Mouse (Mus musculus): ENCODE measurements around the gene Grin2d.
A peak's percentile ranks its signal among the peaks of the same experiment; 100 is the strongest.

The Grin2d gene

GRCm38 (mm10) chr7:45856950-45857901 lies 21.0 kb downstream of the Grin2d start:
- no peak for DNase-seq (ENCODE audit: low spot score in 2 of 2)

GRCm38 (mm10) chr7:45853089-45853488 lies 25.1 kb downstream of the Grin2d start:
- no peak for DNase-seq (ENCODE audit: low spot score in 2 of 2)

GRCm38 (mm10) chr7:45850661-45851060 lies 27.5 kb downstream of the Grin2d start:
- no peak for DNase-seq (ENCODE audit: low spot score in 2 of 2)

GRCm38 (mm10) chr7:45848447-45849027 lies 29.6 kb downstream of the Grin2d start:
- no peak for DNase-seq (ENCODE audit: low spot score in 2 of 2)

- no peak for DNase-seq (ENCODE audit: low spot score in 2 of 2)
Measured at GRCm38 (mm10) chr7:45842950-45843744, 35.0 kb downstream of the Grin2d start.

- no peak for DNase-seq (ENCODE audit: low spot score in 2 of 2)
Measured at GRCm38 (mm10) chr7:45833924-45834323, 44.3 kb downstream of the Grin2d start.

GRCm38 (mm10) chr7:45833148-45833790 lies 44.9 kb downstream of the Grin2d start:
- DNase-seq (ENCODE audit: low spot score in 2 of 2) = no peak

GRCm38 (mm10) chr7:45832428-45832827 lies 45.8 kb downstream of the Grin2d start:
- no peak for DNase-seq (ENCODE audit: low spot score in 2 of 2)

GRCm38 (mm10) chr7:45831128-45831525 lies 47.1 kb downstream of the Grin2d start:
- no peak for DNase-seq (ENCODE audit: low spot score in 2 of 2)

GRCm38 (mm10) chr7:45830427-45831127 lies 47.6 kb downstream of the Grin2d start, which contains the start of gene Grwd1:
Gene Grwd1, minus strand, starts transcription at chr7:45830944.
- DNase-seq (ENCODE audit: low spot score in 2 of 2) = peak; percentile 83 to 87

GRCm38 (mm10) chr7:45826631-45827030 lies 51.5 kb downstream of the Grin2d start:
- DNase-seq (ENCODE audit: low spot score in 2 of 2) = no peak

GRCm38 (mm10) chr7:45824598-45824997 lies 53.6 kb downstream of the Grin2d start, which contains the start of gene Kcnj14:
Gene Kcnj14, minus strand, starts transcription at chr7:45824782.
- no peak for DNase-seq (ENCODE audit: low spot score in 2 of 2)

- DNase-seq (ENCODE audit: low spot score in 2 of 2) = no peak
Measured at GRCm38 (mm10) chr7:45820913-45821312, 57.3 kb downstream of the Grin2d start.

GRCm38 (mm10) chr7:45819843-45820242 lies 58.3 kb downstream of the Grin2d start:
- no peak for DNase-seq (ENCODE audit: low spot score in 2 of 2)

GRCm38 (mm10) chr7:45815984-45816351 lies 62.2 kb downstream of the Grin2d start:
- DNase-seq (ENCODE audit: low spot score in 2 of 2) = no peak

GRCm38 (mm10) chr7:45815323-45815983 lies 62.7 kb downstream of the Grin2d start:
- no peak for DNase-seq (ENCODE audit: low spot score in 2 of 2)

GRCm38 (mm10) chr7:45814841-45815240 lies 63.3 kb downstream of the Grin2d start:
- DNase-seq (ENCODE audit: low spot score in 2 of 2) = no peak

GRCm38 (mm10) chr7:45813787-45814779 lies 64.1 kb downstream of the Grin2d start, which contains the start of gene Cyth2:
Gene Cyth2, minus strand, starts transcription at chr7:45814581.
- DNase-seq (ENCODE audit: low spot score in 2 of 2) = peak; percentile 100

- DNase-seq (ENCODE audit: low spot score in 2 of 2) = no peak
Measured at GRCm38 (mm10) chr7:45812921-45813320, 65.3 kb downstream of the Grin2d start.

Data from left cerebral cortex, adult 9 months (tissue).